ENCODE assay signal across 7 mouse cellular contexts in the genomic region with DNA sequence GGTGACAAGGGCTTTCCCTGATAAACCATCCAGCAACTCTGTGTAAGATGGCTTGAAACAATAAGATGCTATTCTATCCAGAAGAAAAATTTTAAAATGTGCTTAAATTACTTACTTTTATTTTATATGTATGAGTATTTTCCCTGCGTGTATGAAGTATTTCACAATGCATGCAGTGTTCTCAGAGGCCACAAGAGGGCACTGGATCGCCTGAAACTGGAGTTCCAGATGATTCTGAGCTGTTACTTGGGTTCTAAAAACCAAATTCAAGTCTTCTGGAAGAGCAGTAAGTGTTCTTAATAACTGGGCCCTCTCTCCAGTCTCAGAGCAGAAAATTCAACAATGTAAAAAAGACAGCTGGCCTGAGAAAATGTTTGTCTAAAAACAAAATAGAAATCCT. TPM values are rescaled to one million over a fixed set of nuclear protein-coding genes. Genes with fewer than 3 reads are reported as not detected.
A peak's percentile ranks its signal among the peaks of the same experiment; 100 is the strongest.
DNase-seq lines count a peak whose midpoint lies in the region; ATAC-seq and TF ChIP-seq lines count a peak whose summit lies in the region.

No protein-coding gene starts in this region.

- TF ChIP-seq EP300 in liver, postnatal 0 days (IDR thresholded peaks at IDR 0.05; ENCODE audit: low read depth) = no peak

- H3K4me3 ChIP-seq in kidney, postnatal 0 days (replicated peaks; ENCODE audit: low read depth, low read length) = no peak overlapping the region
- H3K4me3 ChIP-seq in liver, postnatal 0 days (ENCODE audit: low read depth, low read length) = no peak overlapping the region

- WGBS in kidney, postnatal 0 days = 11% methylated on average over 2 of the region's 2 CpGs
- 5% methylated on average over 2 of the region's 2 CpGs for WGBS in liver, postnatal 0 days (ENCODE audit: insufficient replicate concordance)

- peak; percentile 89 for TF ChIP-seq CTCF in kidney, postnatal 0 days (IDR thresholded peaks at IDR 0.05; ENCODE audit: low read depth)
- peak; percentile 81 for TF ChIP-seq CTCF in liver, postnatal 0 days (IDR thresholded peaks at IDR 0.05; ENCODE audit: low read depth)

- no peak overlapping the region for H3K9ac ChIP-seq in kidney, postnatal 0 days (ENCODE audit: low read depth, low read length)
- no peak overlapping the region for H3K9ac ChIP-seq in liver, postnatal 0 days (replicated peaks)

- no peaks in the 10 kb centered on the region for H3K27me3 ChIP-seq in kidney, postnatal 0 days (ENCODE audit: insufficient read depth, low read length)
- H3K27me3 ChIP-seq in liver, postnatal 0 days (ENCODE audit: insufficient read depth, low read length) = no peaks in the 10 kb centered on the region

- H3K27ac ChIP-seq in kidney, postnatal 0 days = no peak overlapping the region
- no peak overlapping the region for H3K27ac ChIP-seq in liver, postnatal 0 days (ENCODE audit: low read depth)

- H3K4me2 ChIP-seq in kidney, postnatal 0 days (ENCODE audit: low read length) = no peak overlapping the region
- H3K4me2 ChIP-seq in liver, postnatal 0 days (ENCODE audit: low read depth, low read length) = no peak overlapping the region

- no peaks in the 10 kb centered on the region for H3K9me3 ChIP-seq in kidney, postnatal 0 days (replicated peaks; ENCODE audit: low read length)
- H3K9me3 ChIP-seq in liver, postnatal 0 days (ENCODE audit: low read length) = no peaks in the 10 kb centered on the region

- peaks cover 3% of the 10 kb centered on the region; the same call in 1 of the 2 replicates for H3K36me3 ChIP-seq in kidney, postnatal 0 days (ENCODE audit: insufficient read depth, low read length)
- H3K36me3 ChIP-seq in liver, postnatal 0 days (replicated peaks; ENCODE audit: insufficient read depth, low read length) = peaks cover 2% of the 10 kb centered on the region; the same call in 1 of the 2 replicates

- no peak for ATAC-seq in kidney, postnatal 0 days (replicated peaks; ENCODE audit: low FRiP score, low read depth)
- ATAC-seq in liver, postnatal 0 days = peak; percentile 59

- peak; percentile 35 to 45 for DNase-seq in urinary bladder, adult 18-20 months (ENCODE audit: low spot score in 2 of 2)
- DNase-seq in urinary bladder, postnatal 4 days (ENCODE audit: low spot score in 2 of 2) = no peak
- peak; percentile 51 to 88 for DNase-seq in adrenal gland, adult (ENCODE audit: inconsistent age in 2 of 2, low spot score in 1 of 2)
- peak; percentile 73 for DNase-seq in embryo, embryonic 10 days (ENCODE audit: low spot score)
- DNase-seq in kidney, postnatal 0 days (ENCODE audit: low spot score) = peak; percentile 69
- peak; percentile 57 for DNase-seq in liver, postnatal 0 days
- DNase-seq in right cerebral cortex, postnatal 14 days = peak; percentile 68

- H3K4me1 ChIP-seq in kidney, postnatal 0 days (replicated peaks; ENCODE audit: insufficient read depth, low read length) = no peaks in the 10 kb centered on the region
- H3K4me1 ChIP-seq in liver, postnatal 0 days (ENCODE audit: insufficient read depth) = no peaks in the 10 kb centered on the region

RNA-seq across cellular contexts. Expression of a gene that starts 26.4 kb away (rescaled TPM):
- 14.3 and 15.2 TPM in 2 replicates for polyA plus RNA-seq in kidney, postnatal 0 days (2015; fragmentation: Nextera tagmentation; extraction: Ambion mirVana)
- polyA plus RNA-seq in liver, postnatal 0 days (2015; fragmentation: Nextera tagmentation; extraction: Ambion mirVana) = 2.7 and 3.1 TPM in 2 replicates

RNA-seq across cellular contexts. Expression of a gene that starts 30.7 kb away (rescaled TPM):
- 28.1 and 28.7 TPM in 2 replicates for polyA plus RNA-seq in kidney, postnatal 0 days (2015; fragmentation: Nextera tagmentation; extraction: Ambion mirVana)
- 8.2 and 9.4 TPM in 2 replicates for polyA plus RNA-seq in liver, postnatal 0 days (2015; fragmentation: Nextera tagmentation; extraction: Ambion mirVana)

RNA-seq across cellular contexts. Expression of a gene that starts 51.8 kb away (rescaled TPM):
- 49.7 and 56.7 TPM in 2 replicates for polyA plus RNA-seq in kidney, postnatal 0 days (2015; fragmentation: Nextera tagmentation; extraction: Ambion mirVana)
- 15.0 and 16.3 TPM in 2 replicates for polyA plus RNA-seq in liver, postnatal 0 days (2015; fragmentation: Nextera tagmentation; extraction: Ambion mirVana)

RNA-seq across cellular contexts. Expression of a gene that starts 51.9 kb away (rescaled TPM):
- polyA plus RNA-seq in kidney, postnatal 0 days (2015; fragmentation: Nextera tagmentation; extraction: Ambion mirVana) = 0.89 and 0.94 TPM in 2 replicates
- 0.25 and 0.27 TPM in 2 replicates for polyA plus RNA-seq in liver, postnatal 0 days (2015; fragmentation: Nextera tagmentation; extraction: Ambion mirVana)

Comparison
In these comparisons a context has a peak if more than half of its experiments do, and no peak if none do; other contexts are left out.
1. DNase-seq: peak in urinary bladder, adult 18-20 months (2 of 2), adrenal gland, adult (2 of 2), embryo, embryonic 10 days (single experiment), kidney, postnatal 0 days (single experiment), liver, postnatal 0 days (single experiment) and right cerebral cortex, postnatal 14 days (single experiment); none in urinary bladder, postnatal 4 days (0 of 2).